Mouse (Mus musculus) liver, embryonic 14.5 days (tissue): ENCODE results near the gene Mmrn2.

Experiments used
- CTCF ChIP-seq: IDR thresholded peaks from 2 replicates; pipeline ENCODE4 v1.5.1; 2016; ENCODE audit warnings: antibody characterized with exemption, low read depth, control low read depth
- EP300 ChIP-seq: IDR thresholded peaks from 2 replicates; pipeline ENCODE4 v1.6.1; 2016; ENCODE audit warnings: antibody characterized with exemption, low read depth

DNA sequence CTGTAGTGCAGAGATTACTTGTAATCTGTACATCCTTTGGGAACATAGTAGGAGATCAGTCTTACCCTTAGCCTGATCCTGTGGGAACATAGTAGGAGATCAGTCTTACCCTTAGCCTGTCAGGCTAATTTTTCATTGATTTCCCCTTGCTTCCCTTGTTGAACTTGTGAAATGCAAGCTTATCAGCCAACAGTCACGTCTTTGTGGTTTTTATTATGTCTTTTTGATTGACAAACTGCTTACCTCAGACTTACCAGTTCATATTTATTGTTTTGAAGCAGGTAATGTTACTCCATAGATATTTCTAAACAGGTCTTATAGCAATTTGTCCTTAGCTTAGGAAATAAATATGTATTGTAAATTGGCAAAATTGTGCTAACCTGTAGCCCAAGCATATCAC lies 47.6 kb upstream of the Mmrn2 start:
- TF ChIP-seq CTCF (no peak), EP300 (no peak)
